Mouse (Mus musculus): ENCODE data around the gene Itpk1.

GRCm38 (mm10) chr12:102570111-102570510 is 134.6 kb downstream of the Itpk1 start:
- TF ChIP-seq EP300 (IDR thresholded peaks at IDR 0.05; ENCODE audit: insufficient read depth, low read depth, low read length) (no peak), CTCF (IDR thresholded peaks at IDR 0.05; ENCODE audit: low read depth, low read length) (no peak), POLR2A (IDR thresholded peaks at IDR 0.05; ENCODE audit: insufficient read depth, low read length) (no peak)
